ENCODE assay signal across 21 mouse cellular contexts in the genomic region with DNA sequence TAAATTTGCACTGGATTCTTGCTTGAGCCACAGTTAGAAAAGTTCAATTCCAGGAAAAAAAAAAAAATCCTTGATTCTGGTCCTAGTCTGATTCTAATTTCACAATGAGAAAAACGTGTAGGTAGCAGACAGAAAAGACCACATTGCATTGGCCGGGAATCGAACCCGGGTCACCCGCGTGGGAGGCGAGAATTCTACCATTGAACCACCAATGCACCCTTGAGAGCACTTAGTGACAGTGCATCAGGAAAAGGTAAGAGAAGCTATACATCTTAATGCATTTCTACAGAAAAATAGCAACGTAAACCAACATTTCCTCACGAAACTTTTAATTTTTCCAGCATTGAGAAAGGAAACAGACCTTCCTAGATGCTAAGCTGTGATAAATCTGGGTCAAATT. TPM values are rescaled to one million over a fixed set of nuclear protein-coding genes. Genes with fewer than 3 reads are reported as not detected.
DNase-seq lines count a peak whose midpoint lies in the region; ATAC-seq lines count a peak whose summit lies in the region.
"Had no signal": no experiment of that assay in that cellular context is flagged by ENCODE, and none has a peak within 500 bp of the region (broad histone marks: within the 10 kb centered on the region; RNA-seq: fewer than 3 reads in every experiment).

No protein-coding gene starts in this region.

- no peak overlapping the region for H3K4me3 ChIP-seq in forebrain, embryonic 10.5 days
- H3K4me3 ChIP-seq in forebrain, embryonic 12.5 days (replicated peaks): no peak overlapping the region
- H3K4me3 ChIP-seq: intestine, embryonic 15.5 days; midbrain, embryonic 15.5 days; stomach, embryonic 15.5 days had no signal

- ATAC-seq in forebrain, embryonic 12.5 days (ENCODE audit: low FRiP score): no peak
- ATAC-seq in megakaryocyte progenitor cell, adult 5-6 weeks (replicated peaks; ENCODE audit: poor library complexity): peak; percentile 54
- no peak for ATAC-seq in inflammation-experienced regulatory T-cells, adult 6 months
- ATAC-seq: intestine, embryonic 15.5 days; midbrain, embryonic 15.5 days had no signal

- H3K27ac ChIP-seq in forebrain, embryonic 10.5 days: no peak overlapping the region
- H3K27ac ChIP-seq in forebrain, embryonic 12.5 days: no peak overlapping the region
- H3K27ac ChIP-seq: intestine, embryonic 15.5 days; midbrain, embryonic 15.5 days; stomach, embryonic 15.5 days had no signal

- H3K36me3 ChIP-seq in forebrain, embryonic 10.5 days (replicated peaks): no peaks in the 10 kb centered on the region
- H3K36me3 ChIP-seq in forebrain, embryonic 12.5 days (replicated peaks): no peaks in the 10 kb centered on the region
- H3K36me3 ChIP-seq: intestine, embryonic 15.5 days; midbrain, embryonic 15.5 days; stomach, embryonic 15.5 days had no signal

- peaks cover 28% of the 10 kb centered on the region for H3K4me1 ChIP-seq in forebrain, embryonic 10.5 days
- H3K4me1 ChIP-seq in forebrain, embryonic 12.5 days: peaks cover 14% of the 10 kb centered on the region
- H3K4me1 ChIP-seq: midbrain, embryonic 15.5 days; stomach, embryonic 15.5 days had no signal

- no peak overlapping the region for H3K9ac ChIP-seq in forebrain, embryonic 12.5 days
- H3K9ac ChIP-seq: intestine, embryonic 15.5 days; midbrain, embryonic 15.5 days; stomach, embryonic 15.5 days had no signal

- no peak overlapping the region for H3K4me2 ChIP-seq in forebrain, embryonic 12.5 days
- H3K4me2 ChIP-seq: intestine, embryonic 15.5 days; midbrain, embryonic 15.5 days; stomach, embryonic 15.5 days had no signal

- DNase-seq in forebrain, embryonic 10.5 days (ENCODE audit: extremely low spot score, low spot score): peak; percentile 58
- DNase-seq in right cerebral cortex, postnatal 14 days: peak; percentile 18
- no peak for DNase-seq in right cerebral cortex, postnatal 25 days
- DNase-seq in embryo, embryonic 9.5 days (ENCODE audit: extremely low spot score): peak; percentile 81
- DNase-seq in left cerebral cortex, postnatal 10 days (ENCODE audit: extremely low spot score in 1 of 2, low spot score in 2 of 2): no peak
- DNase-seq: cerebellum, adult 9-11 months; lung, postnatal 36 days; right cerebral cortex, adult 18-20 months had no signal

- H3K27me3 ChIP-seq in forebrain, embryonic 10.5 days (ENCODE audit: poor library complexity, severe bottlenecking): peaks cover 43% of the 10 kb centered on the region
- peaks cover 48% of the 10 kb centered on the region for H3K27me3 ChIP-seq in forebrain, embryonic 12.5 days
- H3K27me3 ChIP-seq: intestine, embryonic 15.5 days had no signal

- 16% methylated on average over 9 of the region's 9 CpGs for WGBS in forebrain, embryonic 10.5 days
- whole genome bisulfite sequencing in forebrain, embryonic 12.5 days: 10% methylated on average over 9 of the region's 9 CpGs

- H3K9me3 ChIP-seq in forebrain, embryonic 10.5 days: no peaks in the 10 kb centered on the region
- no peaks in the 10 kb centered on the region for H3K9me3 ChIP-seq in forebrain, embryonic 12.5 days
- H3K9me3 ChIP-seq: intestine, embryonic 15.5 days; midbrain, embryonic 15.5 days; stomach, embryonic 15.5 days had no signal

- intact Hi-C loops in left cerebral cortex, postnatal 10 days (cut with DNase I): no loop called here

RNA-seq across cellular contexts. Expression of a gene that starts 28.2 kb away (rescaled TPM):
- 0.20 TPM in 1 of 2 replicates, not detected in the other for polyA plus RNA-seq in forebrain, embryonic 10.5 days (2016; fragmentation: Nextera tagmentation; extraction: Ambion mirVana)
- polyA plus RNA-seq in forebrain, embryonic 12.5 days (2016; fragmentation: Nextera tagmentation; extraction: Ambion mirVana): not detected in 2 replicates
- total RNA-seq in megakaryocyte progenitor cell, adult 5-6 weeks (2015): not detected in 2 replicates
- total RNA-seq in megakaryocyte progenitor cell, adult 5-6 weeks (2017): not detected in 2 replicates
- polyA plus RNA-seq in inflammation-experienced regulatory T-cells, adult 6 months (2017; shearing (Covaris generic)): not detected
- not detected for total RNA-seq in left cerebral cortex, postnatal 10 days (2021)
- total RNA-seq: adrenal gland, adult 18-20 months; gastrocnemius, postnatal 4 days; heart, postnatal 25 days; left cerebral cortex, adult 18-20 months; liver, adult 2 months had no signal
- polyA plus RNA-seq: brain, embryonic 14.5 days; liver, adult 2 months; midbrain, embryonic 15.5 days; neural tube, embryonic 14.5 days had no signal

Comparison
In these comparisons a context has a peak if more than half of its experiments do, and no peak if none do; other contexts are left out.
1. DNase-seq: peak in forebrain, embryonic 10.5 days (single experiment), right cerebral cortex, postnatal 14 days (single experiment) and embryo, embryonic 9.5 days (single experiment); none in right cerebral cortex, postnatal 25 days (single experiment) and left cerebral cortex, postnatal 10 days (0 of 2).